Mouse (Mus musculus): ENCODE results near the gene Gadl1. TPM values are rescaled to one million over a fixed set of nuclear protein-coding genes. Genes with fewer than 3 reads are reported as not detected.

Gene Gadl1
- polyA plus RNA-seq, 1 experiment, result not detected

DNA sequence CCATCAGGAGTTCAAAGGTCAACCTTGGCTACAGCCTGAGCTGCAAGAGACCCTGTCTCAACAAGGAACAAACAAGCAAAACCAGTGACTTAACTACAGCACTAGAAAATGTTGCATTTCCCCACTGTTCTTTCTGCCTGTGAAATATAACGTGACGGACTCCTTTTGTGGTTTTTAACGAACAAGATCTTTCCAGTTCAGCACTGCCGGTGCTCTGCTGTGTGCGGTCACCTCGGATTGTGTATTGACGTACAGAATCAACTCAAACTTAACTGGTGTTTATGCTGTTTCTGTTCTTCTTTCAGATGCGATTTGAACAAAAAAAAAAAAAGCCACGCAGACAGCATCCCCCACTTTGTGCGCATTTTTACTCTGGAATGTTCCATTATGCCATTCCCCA, 13.4 kb downstream of the Gadl1 start:
- TF ChIP-seq GATA1 (IDR thresholded peaks at IDR 0.05; ENCODE audit: low read length), result no peak

DNA sequence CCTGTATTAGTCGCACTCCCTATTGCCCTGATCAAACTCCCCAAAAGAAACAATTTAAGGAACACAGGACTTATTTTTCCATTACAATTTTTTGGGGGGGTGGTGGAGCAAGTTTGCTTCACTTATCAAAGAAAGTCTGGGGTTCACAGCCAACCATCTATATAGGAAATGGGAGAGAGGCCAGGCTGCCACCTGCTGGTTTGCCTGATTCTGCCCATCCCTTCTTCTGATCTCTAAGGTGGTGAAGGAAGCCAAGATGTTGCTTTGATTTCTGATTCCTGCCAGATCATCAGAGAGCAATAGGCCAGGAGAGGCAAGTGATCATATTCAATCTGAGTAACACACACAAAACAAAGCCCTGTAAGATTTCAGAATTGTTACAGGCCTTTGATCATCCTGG, 14.8 kb downstream of the Gadl1 start:
- TF ChIP-seq GATA1 (IDR thresholded peaks at IDR 0.05; ENCODE audit: low read length), result no peak

DNA sequence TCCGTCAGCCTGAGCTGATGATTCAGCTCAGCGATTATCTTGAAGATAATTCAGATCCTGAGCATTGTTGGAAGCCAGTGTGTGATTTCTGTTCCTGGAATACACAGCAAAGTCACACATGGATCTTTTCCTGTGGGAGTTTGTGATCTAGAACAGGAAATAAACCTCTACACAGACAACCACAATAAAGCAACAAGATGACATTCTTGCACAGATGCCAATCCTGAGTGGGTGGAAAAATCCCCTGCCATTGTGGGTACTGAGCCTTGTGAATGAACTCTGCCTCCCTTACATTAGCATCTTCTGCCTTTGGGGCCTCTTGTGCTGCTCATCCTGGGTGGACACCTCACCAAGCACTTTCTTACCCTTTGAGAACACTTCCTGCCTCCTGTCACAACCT, 22.5 kb downstream of the Gadl1 start:
- TF ChIP-seq GATA1 (IDR thresholded peaks at IDR 0.05; ENCODE audit: low read length), result no peak

DNA sequence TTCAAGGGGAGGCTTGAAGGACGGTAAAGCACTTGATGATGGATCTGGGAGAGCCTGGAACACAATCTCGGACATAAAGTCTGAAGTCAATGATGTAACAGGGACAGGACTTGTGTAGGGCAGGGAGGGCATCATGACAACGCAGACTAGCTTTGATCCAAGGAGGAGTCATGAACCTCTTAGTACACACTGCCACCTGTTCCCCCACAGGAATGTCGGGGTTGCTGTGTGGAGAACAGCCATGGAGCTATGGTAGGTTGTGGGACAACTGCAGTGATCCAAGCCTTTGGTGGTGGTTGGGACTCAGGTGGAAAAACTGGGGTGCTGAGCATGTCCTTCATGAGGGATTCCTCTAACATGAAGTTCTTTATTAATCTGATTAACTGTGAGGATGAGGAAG, 23.5 kb downstream of the Gadl1 start:
- TF ChIP-seq GATA1 (IDR thresholded peaks at IDR 0.05; ENCODE audit: low read length), result no peak

DNA sequence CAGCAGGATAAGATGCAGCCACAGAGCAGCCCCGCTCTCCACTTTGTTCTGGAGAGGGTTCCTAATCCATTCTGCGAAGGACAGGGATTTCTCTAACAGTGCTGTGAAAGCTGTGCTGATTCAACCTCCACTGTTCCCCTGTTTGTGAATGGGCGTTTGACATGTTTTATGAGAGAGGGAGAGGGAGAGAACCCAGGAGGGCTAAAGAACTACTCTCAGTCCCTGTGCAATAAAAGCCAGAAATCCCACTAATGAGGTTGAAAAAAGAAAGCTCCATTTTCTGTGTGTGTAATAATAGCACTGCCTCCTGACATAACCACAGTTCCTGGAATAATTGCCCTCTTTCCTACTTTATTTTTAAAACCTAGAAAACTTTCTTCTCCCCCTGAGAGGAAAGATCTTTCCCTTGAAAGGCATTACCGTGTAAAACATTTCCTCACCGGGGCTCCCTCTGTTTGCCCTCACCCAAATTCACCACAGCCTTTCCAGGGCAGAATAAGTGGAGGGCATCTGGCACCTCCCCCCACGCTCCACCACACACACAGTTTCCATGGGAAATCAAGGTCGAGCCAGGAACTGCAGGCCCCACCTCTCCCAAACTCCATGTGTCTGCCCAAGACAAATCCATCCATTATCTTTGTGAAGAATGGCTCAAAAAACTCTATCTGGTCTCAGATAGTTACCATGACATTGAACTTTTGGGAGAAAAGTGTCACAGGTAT, 24.1 kb downstream of the Gadl1 start:
- no peak for TF ChIP-seq GATA1 (IDR thresholded peaks at IDR 0.05; ENCODE audit: low read length)

DNA sequence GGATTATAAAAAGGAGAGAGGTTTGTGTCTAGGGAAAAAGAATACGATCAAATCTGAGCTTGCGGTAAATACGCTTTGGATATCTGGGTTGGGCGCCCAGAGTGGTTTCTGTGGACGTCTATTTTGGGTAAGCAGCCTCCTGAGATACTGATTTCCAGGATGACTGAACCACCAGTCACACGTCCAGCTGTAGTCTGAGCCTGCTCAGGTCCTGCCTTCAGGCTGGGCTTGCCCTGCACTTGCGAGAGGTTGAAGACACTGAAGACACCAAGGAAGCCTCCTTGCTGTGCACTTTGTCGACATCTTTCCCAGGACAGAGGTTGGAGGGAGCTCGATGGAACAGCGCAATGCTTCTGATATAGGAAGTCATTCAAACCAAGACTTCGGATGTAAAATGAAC, 25.0 kb downstream of the Gadl1 start:
- no peak for TF ChIP-seq GATA1 (IDR thresholded peaks at IDR 0.05; ENCODE audit: low read length)

DNA sequence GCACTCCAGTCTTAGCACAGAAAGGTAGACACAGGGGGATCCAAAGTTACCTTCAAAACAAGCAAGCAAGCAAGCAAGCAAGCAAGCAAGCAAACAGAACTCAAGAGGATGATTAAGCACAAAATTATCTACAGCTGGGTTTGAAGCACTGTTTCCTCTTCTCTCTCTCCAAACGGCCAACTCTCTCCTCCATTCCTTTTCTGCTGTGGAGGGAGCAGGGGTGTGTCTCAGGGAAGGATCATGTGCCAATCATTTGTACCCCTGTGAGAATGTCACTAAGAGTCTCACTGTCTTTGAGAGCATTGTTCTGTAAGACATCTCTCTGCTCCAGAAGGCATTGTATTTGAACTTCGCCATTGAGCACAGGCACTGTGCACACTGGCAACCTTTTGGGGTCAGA, 27.1 kb downstream of the Gadl1 start:
- TF ChIP-seq GATA1 (IDR thresholded peaks at IDR 0.05; ENCODE audit: low read length), result no peak

DNA sequence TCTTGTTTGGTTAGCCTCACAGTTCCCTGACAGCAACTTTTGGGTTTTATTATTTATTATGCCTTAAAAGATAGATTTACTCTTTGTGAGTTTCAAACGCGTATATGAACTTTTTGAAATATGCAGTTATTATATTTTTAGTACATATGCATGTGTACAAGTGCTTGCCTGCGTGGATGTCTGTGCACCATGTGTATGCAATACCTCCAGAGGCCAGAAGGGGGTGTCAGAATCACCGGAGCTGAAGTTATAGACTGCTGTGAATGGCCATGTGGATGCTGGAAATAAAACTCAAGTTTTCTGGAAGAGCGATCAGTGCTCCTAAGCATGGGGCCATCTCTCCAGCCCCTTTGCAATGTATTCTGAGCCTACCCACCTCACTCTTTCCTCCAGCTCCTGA, 28.7 kb downstream of the Gadl1 start:
- TF ChIP-seq GATA1 (IDR thresholded peaks at IDR 0.05; ENCODE audit: low read length), result no peak

DNA sequence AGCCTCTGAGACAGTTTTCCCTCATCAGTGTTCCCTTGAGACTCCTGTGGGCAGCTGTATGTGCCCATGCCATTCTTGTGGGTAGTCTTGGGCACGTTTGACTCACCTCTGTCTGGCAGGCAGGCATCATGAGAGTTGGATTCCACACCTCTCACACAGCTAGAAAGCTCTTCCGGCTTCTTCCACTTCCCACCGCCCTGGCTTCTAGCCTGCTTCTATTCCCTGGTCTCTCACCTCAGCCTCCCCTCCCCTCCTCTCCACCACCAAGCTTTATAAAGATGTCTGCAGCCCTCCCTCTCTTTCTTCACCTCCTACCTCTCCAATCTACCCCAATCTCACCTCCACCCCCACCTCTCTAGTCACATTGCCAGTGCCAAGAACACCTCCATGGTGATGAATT, 30.2 kb downstream of the Gadl1 start:
- TF ChIP-seq GATA1 (IDR thresholded peaks at IDR 0.05; ENCODE audit: low read length), result no peak

DNA sequence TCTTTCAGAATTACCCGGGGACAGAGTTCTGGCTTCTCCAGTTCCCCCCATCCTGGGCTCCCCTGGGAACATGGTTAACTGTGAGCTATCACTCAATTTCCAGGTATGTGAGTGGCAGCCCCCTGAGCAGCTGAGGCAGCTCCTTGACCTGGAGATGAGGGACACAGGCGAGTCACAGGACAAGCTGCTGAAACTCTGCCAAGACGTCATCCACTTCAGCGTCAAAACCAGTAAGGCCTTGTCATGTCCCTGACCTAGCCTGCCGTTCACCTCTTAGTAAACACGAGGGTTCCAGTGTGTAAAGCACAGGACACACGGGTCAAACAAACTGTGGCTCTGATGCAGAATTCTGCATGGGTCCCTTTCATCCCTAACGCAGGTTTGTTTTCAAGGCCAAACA, 31.9 kb downstream of the Gadl1 start:
- no peak for TF ChIP-seq GATA1 (IDR thresholded peaks at IDR 0.05; ENCODE audit: low read length)

DNA sequence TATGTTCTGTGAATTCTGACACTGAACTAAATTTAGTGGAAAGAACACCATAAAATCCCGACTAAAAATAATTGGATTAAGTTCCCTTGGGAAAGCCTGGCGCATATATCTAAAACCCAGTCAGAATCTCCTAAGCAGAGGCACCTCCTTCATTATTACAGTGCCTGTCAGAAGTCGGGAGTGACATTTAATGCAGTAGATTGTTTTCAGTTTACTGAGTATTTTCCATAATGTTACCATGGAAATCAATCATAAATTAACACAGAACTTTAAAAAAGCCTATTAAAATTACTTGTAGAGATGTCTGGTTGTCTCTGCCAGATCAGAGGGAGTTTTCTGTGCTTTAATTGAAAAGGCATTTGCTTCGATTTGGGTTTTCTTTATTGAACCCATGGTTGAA, 33.2 kb downstream of the Gadl1 start:
- TF ChIP-seq GATA1 (IDR thresholded peaks at IDR 0.05; ENCODE audit: low read length), result no peak

DNA sequence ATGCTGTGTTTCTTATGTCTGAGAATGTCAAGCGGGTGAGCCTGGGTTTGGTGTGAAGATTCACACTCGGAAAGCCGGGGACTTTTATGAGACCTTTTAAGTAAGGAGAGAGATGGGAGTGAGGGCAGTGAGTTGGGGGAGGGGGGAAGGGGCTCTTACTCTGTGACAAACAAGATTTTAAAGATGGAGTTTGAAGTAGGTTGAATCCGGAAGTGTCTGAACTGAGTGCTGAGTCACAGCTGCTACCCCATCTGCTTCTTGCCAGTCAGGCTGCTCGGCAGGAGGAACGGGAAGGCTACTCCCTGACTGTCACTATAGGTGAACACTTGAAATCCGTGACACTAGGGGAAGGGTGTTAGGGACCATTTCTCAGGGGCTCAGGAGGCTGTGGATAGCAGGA, 33.7 kb downstream of the Gadl1 start:
- no peak for TF ChIP-seq GATA1 (IDR thresholded peaks at IDR 0.05; ENCODE audit: low read length)

DNA sequence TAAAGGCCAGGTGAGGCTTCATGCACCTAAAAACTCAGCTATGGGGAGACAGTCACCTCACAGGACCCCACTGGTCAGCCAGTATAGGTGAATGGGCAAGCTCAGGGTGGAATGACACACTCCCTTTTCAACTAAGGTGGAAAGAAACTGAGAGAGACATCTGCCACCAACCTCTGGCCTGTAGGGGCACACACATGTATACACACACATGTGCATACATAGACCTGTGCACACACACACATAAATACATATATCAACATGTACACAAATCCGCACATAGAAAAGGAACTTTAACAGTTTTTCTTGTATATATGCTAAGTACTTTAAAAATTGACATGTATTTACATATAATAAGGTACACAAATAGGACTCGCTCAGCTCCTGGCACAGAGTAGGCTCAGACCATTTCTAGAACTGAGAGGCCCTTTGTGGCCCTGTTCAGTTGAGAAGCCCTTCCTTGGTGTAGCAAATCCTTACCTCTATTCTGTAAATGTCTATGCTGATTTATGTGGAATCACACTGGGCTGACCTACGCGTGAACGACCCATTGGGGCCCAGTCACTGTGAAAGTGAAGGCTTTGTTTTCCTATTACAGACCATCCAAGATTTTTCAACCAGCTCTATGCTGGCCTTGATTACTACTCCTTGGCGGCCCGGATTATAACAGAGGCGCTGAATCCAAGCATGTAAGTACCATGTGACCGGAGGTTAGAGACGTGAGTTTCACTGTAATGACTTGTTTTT, 34.5 kb downstream of the Gadl1 start:
- no peak for TF ChIP-seq GATA1 (IDR thresholded peaks at IDR 0.05; ENCODE audit: low read length)

DNA sequence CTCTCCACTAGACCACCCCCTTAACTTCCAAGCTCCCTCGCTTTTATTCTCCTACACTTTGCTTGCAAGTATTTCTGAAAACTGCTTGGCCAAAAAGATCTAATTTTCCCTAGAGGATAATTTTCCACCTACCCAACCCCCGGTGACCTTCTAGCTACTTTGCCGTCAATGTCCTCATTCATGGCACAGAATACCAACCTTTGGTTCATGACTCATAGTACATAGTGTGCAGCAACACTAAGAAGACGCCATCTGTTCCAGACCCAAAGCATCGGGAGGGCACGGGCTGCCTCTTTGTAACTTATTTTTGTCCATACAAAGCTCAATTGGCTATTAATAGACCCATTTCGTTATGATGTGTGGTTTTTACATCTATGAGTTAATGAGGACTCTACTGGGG, 55.8 kb downstream of the Gadl1 start:
- no peak for TF ChIP-seq GATA1 (IDR thresholded peaks at IDR 0.05; ENCODE audit: low read length)

DNA sequence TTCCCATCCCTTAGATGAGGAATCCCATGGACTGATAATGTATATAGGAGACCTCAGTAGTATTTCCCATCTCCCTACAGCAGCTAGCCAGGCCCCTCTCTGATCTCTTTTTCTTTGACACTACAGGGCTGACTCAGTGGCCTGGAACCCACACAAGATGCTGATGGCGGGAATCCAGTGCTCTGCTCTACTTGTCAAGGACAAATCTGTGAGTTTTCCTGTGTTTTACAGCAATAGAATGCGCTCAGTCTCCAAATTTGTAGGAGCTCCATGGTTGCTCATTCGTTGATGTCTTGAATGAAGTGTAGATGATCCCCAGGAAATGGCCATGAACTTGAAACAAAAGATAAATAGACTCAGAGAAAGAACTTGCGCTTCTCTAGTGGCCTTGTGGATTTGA, 56.9 kb downstream of the Gadl1 start:
- no peak for TF ChIP-seq GATA1 (IDR thresholded peaks at IDR 0.05; ENCODE audit: low read length)

DNA sequence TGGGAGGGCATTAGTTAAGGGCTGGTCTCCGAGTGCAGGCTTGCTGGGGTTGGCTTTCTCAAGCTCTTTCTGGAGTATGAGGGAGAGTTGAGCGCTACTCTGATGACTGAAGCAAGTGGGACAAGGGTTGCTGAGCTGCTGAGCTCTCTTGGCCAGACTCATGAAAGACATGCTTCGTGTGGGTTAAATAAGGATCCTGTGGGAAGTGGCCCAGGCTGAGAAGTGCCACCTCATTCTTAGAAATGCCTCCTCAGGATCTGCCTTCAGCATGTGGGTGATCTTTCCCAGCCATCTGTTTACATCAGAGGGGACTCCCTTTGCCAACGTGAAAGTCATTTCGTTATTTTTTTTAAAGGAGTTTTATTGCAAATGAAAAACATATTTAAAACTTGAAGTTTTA, 57.5 kb downstream of the Gadl1 start:
- TF ChIP-seq GATA1 (IDR thresholded peaks at IDR 0.05; ENCODE audit: low read length), result no peak

DNA sequence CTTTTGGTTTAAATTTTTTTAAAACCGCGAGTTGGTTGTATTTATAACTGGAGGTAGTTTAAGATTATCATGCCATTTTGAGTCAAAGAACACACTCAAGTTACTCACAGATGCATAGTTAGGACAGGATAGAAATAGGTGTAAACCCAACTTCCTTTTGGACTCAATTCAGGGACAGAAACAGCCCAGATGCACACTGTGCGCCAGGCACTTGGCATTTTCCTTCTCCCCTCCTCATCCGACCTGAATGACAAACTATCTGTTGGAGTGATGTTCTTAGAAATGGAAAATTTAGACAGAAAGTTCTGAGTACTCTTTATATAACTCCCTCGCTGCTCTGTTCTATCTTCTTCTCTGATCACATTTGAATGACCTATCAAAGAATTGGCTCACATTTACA, 58.4 kb downstream of the Gadl1 start:
- TF ChIP-seq GATA1 (IDR thresholded peaks at IDR 0.05; ENCODE audit: low read length), result no peak

Measured in G1E-ER4 (cell line).